Mouse (Mus musculus) T-helper 1 cell (primary cell): ENCODE data around the gene Psmd3.

Source experiments
- in situ Hi-C: fragments of 300-600 bp; cut with MboI, MseI; formaldehyde crosslinking; loops from one replicate; pipeline ENCODE4 v1.15.1; 2025; ENCODE audit warnings: high pct_unique_total_duplicates

Psmd3 gene

GRCm38 (mm10) chr11:98743655-98744345, 61.4 kb downstream of the Psmd3 start:
- in situ Hi-C loops: no loop called here

DNA sequence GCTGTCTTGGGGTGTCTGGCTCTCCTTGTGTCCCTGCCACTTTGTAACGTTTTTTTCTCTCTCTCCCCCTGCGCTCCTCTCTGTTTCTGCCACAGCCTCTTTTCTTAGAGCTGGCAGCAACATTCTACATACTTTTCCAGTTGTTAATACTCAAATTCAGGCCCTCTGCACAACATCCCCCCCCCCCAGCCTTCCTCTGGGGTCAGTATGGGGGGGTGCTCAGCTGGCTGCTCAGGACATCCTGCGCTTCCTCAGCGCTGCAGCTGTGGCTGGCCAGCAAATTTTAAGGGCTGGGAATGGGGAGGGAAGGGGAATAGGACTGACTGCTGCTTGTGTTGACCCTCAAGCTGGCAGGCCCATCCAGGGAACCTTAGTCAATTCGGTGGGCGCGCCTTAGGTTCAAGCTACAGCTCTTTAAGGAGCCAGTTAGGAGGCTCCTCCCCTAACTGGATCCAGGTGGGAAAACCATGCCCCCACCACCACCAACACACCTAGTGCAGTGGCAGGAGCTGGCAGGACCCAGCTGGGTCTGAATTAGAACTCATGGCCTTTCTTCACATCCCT, 62.2 kb downstream of the Psmd3 start:
- in situ Hi-C loops: loop anchor here (5.0 kb wide), 1 partner anchor 38 kb away; no protein-coding TSS in a partner anchor
